Mouse (Mus musculus) spleen, postnatal 10 days (tissue): ENCODE data around the gene Ei24.

Experiments used
- DNase-seq, 2 experiments: peaks; one replicate each; pipeline ENCODE4 v3.0.0; 2021 to 2022; ENCODE audit warnings: low spot score in 2 of 2

Ei24 gene

GRCm38 (mm10) chr9:36796781-36797555, at the start of gene Ei24:
Gene Ei24, minus strand, starts transcription at chr9:36797393.
- DNase-seq = peak; percentile 91

DNA sequence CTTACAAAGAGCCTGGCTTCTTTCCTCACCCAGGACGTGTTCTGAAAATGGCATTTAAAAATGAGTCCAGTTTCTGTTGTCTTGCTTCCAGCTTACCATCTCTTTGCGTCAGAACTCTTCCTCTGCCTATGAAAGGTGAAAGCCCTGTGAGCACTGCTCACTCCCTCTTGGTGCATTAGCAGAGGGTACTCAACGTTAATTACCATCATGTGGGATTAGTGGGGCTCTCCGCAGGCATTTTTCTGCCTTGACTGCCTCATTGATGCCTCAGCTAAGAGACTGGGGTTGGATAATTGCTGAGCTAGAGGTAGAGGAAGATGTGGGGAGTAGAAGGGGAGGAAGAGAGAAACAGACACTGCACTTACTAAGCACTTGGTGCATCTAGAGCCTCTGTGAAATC, 49.2 kb upstream of the Ei24 start:
- no peak for DNase-seq

DNA sequence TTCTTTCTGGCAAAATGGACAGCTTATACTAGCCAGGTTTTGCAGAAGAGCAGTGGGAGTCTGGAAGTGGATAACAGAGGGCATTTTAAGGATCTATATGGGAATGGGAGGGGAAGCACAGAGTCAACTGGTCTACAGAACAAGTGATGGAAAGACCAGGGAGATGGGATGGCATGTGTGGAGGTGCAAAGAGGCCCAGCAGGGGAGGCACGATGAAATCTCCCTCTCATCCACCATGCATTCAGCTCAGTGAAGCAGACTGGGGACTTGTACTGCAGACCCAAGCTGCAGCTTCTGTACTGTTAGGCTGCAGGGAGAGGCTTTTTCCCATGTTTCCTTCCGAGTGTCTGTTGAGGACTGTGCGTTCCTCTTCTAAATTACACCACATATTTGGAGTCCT, 36.7 kb upstream of the Ei24 start:
- DNase-seq = no peak

GRCm38 (mm10) chr9:36833043-36833881, 36.1 kb upstream of the Ei24 start:
- DNase-seq = no peak

DNA sequence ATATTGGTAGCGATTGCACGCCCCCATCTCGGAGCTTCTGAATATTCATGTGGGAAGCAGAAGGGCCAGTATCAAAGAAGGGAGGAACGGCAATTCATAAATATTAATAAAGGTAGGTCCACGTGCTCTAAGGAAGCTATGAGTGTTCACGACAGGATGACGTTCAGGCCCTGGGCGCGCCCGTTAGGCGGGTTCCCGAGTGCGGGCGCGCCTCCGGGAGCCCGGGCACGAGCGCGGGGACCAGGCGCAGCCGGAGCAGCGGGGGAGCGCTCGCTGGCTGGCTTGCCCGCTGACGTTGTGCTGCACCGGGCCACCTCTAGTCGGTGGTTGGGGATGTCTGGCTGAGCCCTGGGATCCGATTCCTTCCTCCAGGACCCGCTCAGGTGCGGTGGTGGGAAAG, 35.3 kb upstream of the Ei24 start:
- DNase-seq = peak in 1 of 2 experiments; percentile 26

- DNase-seq = no peak
Measured at GRCm38 (mm10) chr9:36831401-36831800, 34.2 kb upstream of the Ei24 start.

DNA sequence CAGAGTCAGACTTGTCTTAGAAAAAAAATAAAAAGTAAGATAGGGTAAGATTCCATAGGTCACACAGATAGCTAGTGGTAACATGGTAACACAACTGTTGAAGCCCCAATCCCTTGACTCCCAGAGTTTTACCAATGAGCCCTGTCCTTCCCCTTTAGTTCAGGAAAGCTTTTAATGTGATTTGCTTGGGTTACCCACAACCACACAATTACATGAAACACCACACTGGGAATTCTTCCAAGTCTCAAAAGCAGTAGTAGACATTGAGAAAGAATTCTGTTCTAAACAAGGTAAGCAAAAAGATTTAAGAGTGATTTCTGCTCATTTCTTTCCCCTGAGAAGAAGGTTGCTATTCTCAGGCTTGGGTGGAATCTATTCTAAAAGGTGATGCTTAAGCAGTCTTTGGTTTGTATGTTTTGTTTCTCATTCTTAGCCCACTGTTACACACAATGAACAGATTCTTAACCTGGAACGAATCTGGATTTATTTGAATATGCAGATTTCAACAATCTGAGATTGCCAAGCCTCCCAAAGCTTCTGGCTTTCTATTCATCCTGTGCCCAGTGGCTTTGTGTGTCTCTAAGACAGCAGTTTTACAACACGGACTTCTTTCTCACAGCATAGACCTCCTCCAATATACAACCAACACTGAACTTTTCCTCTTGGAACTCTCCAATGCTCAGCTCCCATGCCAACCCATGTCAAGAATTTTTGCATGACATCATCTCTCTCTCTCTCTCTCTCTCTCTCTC, 29.6 kb upstream of the Ei24 start:
- no peak for DNase-seq

- no peak for DNase-seq
Measured at GRCm38 (mm10) chr9:36822024-36822423, 24.8 kb upstream of the Ei24 start.

DNA sequence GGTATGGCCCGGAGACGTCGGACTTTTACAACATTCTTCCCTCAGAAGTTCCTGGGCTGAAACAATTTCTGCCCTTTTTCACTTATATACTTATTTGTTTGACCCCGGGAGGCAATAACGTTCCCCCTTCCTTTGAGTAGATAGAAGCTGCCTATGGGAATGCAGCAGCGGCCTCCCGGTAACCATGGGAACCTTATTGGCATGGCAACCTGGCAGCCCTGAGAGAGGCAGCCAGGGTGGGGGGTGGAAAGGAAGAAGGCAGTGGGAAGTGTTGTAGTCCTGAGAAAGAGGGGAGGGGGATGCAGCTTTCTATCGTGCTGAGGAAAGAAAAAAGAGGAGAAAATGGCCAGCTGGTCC, 24.4 kb upstream of the Ei24 start, which contains the start of gene Fez1:
Fez1 (plus strand) TSS at position 221 of the 357 bp plus-strand sequence.
- DNase-seq = no peak

- no peak for DNase-seq
Measured at GRCm38 (mm10) chr9:36820969-36821643, 23.9 kb upstream of the Ei24 start.

DNA sequence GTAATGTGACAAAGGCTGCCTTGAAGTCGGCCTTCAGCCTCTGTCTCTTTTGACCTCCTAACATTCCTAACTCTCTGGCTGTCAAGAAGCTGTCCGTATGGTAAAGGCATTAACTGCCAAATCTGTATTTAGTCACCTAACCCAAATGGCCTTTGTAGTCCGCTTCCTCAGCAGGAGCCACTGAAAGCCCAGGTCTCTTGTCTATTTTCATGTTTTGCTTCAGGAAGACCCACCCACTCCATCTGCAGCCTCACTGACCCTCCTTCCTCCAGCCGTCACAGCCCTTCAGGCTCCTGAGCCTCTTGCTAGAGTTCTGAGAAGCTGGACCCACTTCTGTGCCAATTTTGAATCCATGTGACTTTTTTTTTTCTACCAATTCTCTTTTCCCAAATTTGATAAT, 21.7 kb upstream of the Ei24 start:
- no peak for DNase-seq

GRCm38 (mm10) chr9:36814486-36814885, 17.3 kb upstream of the Ei24 start:
- DNase-seq = no peak

- DNase-seq = no peak
Measured at GRCm38 (mm10) chr9:36808126-36808785, 11.1 kb upstream of the Ei24 start.

- DNase-seq = no peak
Measured at GRCm38 (mm10) chr9:36805256-36805975, 8.2 kb upstream of the Ei24 start.

DNA sequence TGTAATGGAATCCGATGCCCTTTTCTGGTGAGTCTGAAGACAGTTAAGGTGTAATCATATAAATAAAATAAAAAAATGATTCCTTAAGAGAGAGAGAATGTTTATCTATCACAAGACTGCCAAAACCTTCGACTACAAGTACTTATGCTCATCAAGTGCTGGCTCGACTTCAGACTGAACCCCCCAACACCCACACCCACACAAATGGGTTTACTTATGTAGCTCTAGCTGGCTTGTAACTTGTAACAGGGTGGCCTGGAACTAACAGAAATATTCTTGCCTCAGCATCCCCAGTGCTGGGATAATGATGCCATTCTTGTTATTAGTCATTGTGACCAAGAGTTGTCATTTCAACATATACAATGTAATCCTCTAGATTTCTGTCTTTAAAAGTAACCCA, 6.7 kb upstream of the Ei24 start:
- DNase-seq = no peak

DNA sequence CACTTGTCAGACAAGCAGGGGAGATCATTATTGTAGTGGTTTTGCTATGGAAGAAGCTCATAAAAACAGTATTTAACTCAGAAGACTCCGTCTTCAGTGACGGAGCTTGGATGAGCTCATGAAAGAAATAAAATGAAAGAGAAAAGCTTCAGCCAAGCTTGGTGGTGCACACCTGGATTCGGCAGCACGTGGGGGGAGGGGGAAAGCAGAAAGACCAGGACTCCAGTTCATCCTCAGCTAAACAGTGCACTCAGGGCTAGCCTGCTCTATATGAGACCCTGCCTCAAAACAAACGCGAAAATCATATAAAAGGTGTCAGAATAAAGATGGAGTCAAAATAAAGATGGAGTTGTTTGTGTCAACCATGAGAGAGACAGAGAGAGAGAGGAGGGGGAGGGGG, 6.2 kb upstream of the Ei24 start:
- no peak for DNase-seq

GRCm38 (mm10) chr9:36802951-36803350, 5.8 kb upstream of the Ei24 start:
- DNase-seq = no peak

DNA sequence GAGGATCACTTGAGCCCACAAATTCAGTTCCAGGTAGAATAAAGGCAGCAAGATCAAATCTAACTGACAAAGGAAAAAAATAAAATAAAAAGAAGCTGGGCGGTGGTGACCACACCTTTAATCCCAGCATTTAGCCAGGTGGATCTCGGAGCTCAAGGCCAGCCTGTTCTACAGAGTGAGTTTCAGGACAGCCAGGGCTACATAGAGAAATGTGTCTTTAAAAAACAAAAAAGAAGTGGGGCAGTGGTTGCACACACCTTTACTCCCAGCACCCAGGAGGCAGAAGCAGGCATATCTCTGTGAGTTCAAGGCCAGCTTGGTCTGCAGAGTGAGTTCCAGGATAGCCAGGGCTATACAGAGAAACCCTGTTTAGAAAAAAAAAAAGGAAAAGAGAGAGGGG, 4.8 kb upstream of the Ei24 start:
- no peak for DNase-seq

- DNase-seq = no peak
Measured at GRCm38 (mm10) chr9:36796224-36796623, 969 bp downstream of the Ei24 start.

- no peak for DNase-seq
Measured at GRCm38 (mm10) chr9:36795556-36795955, 1.6 kb downstream of the Ei24 start.

GRCm38 (mm10) chr9:36794487-36794886, 2.7 kb downstream of the Ei24 start:
- DNase-seq = no peak
